Mouse (Mus musculus) thymus, postnatal 4 days (tissue): ENCODE measurements around the gene Rcn3.

Experiments
- DNase-seq: peaks from one replicate; pipeline ENCODE4 v3.0.0; 2021

Gene Rcn3

GRCm38 (mm10) chr7:45047491-45047890, 44.5 kb downstream of the Rcn3 start:
- no peak for DNase-seq

DNA sequence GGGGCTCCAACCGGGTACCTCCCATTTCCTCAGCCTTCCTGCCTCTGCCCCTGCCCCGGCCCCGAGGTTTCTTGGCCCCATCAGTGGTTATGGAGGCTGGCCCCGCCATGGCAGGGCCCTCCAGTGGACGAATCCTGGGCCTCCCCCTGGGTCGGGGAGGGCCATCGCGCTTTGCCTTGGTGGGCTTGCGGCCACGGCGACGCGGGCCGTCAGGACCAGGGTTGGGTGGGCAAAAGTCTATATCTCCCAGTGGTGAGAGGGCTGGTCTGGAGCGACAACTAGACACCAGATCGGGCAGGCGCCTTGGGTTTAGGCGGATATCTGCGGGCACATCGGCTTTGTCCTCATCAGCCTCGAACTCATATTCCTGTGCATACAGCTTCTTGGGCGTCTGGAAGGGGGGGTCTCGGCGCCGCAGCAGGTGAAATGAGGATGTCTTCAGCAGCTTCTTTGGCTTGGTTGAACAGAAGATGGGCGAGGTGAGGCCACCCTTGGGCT, 45.1 kb downstream of the Rcn3 start:
- no peak for DNase-seq

GRCm38 (mm10) chr7:45045741-45046140, 46.3 kb downstream of the Rcn3 start:
- no peak for DNase-seq

GRCm38 (mm10) chr7:45043307-45043706, 48.7 kb downstream of the Rcn3 start:
- DNase-seq: no peak

DNA sequence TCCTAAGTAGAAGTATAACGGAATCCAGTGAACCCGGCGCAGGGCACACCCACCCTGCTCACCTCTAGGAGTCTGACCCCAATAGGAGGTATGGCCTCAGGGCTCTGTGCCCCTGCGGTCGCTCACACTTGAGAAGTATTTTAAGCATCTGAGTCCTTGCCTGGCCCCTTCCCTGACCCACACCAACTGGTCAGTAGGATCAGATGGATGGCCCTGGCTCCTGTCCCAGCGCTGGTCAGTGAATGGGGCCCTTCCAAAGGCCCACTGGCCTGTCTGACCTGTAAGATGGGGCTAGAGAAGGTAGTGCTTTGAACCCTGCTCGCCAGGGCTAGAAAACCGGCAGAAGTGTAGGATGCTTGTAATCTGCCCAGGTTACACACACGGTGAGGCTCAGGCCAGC, 51.2 kb downstream of the Rcn3 start:
- DNase-seq: no peak

- DNase-seq: no peak
Measured at GRCm38 (mm10) chr7:45038411-45038810, 53.6 kb downstream of the Rcn3 start.

DNA sequence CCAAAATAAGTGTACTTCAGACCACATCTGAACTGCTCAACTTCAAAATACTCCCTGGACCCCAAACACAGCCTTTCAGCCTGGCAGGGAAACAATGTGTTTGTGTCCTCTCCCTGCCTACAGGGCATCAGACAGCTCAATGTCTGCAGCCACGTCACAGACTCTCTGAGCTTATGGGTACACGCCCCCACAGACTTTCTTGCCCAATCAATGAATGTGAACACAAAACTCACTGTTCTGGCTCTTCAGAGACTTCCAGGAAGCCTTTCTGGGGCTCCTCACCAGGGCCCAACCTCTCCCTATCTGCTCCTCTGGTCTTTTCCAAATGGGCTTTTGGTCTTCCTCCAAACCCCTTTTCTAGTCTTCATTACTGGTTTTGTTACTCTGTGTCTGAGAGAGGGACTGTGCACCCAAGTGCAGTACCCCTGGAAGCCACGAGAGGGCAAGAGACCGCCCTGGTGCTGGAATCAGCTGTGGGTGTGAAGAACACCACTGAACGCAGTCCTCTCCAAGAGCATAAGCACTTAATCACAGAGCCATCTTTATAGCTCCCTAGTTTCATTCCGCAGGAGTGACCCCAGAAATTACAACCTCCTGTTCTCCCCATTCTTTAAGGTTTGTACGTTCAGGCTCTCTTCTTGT, 54.2 kb downstream of the Rcn3 start:
- DNase-seq: peak; percentile 89

GRCm38 (mm10) chr7:45036702-45037101, 55.3 kb downstream of the Rcn3 start:
- no peak for DNase-seq

DNA sequence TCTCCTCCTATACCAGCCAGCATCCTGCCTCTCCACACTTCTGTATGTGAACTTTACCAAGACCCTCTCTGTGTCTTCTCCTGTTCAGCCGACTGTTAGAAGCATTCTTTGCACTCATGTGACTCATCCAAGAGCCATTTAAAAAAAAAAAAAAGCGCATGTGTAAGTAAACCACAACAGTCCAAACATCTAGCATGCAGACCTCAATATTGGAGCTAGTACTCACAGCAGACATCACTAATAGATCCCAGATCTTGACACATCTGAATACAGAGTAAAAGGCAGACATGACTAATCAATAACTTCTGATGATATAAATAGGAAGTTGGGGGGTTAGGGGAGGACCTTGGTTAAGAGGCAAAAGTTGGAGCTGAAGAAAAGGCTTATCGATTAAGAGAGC, 56.4 kb downstream of the Rcn3 start:
- DNase-seq: no peak

- DNase-seq: no peak
Measured at GRCm38 (mm10) chr7:45033722-45034359, 58.2 kb downstream of the Rcn3 start.
